Mouse (Mus musculus) T-cell, adult 2 months (primary cell): ENCODE measurements around the gene Ntf3.

Experiments
- DNase-seq: peaks from one replicate; pipeline ENCODE4 v3.0.0; 2022; ENCODE audit warnings: low spot score

The Ntf3 gene

GRCm38 (mm10) chr6:126106051-126106797 is 60.5 kb downstream of the Ntf3 start:
- DNase-seq = no peak

GRCm38 (mm10) chr6:126105083-126105740 is 61.5 kb downstream of the Ntf3 start:
- DNase-seq = no peak

GRCm38 (mm10) chr6:126102571-126102970 is 64.1 kb downstream of the Ntf3 start:
- no peak for DNase-seq

- no peak for DNase-seq
Measured at GRCm38 (mm10) chr6:126102007-126102406, 64.7 kb downstream of the Ntf3 start.

- DNase-seq = no peak
Measured at GRCm38 (mm10) chr6:126100579-126100978, 66.1 kb downstream of the Ntf3 start.

- no peak for DNase-seq
Measured at GRCm38 (mm10) chr6:126097471-126097870, 69.2 kb downstream of the Ntf3 start.

- no peak for DNase-seq
Measured at GRCm38 (mm10) chr6:126096085-126096484, 70.6 kb downstream of the Ntf3 start.

GRCm38 (mm10) chr6:126095041-126095440 is 71.7 kb downstream of the Ntf3 start:
- DNase-seq = no peak

GRCm38 (mm10) chr6:126092026-126092425 is 74.7 kb downstream of the Ntf3 start:
- DNase-seq = no peak

- no peak for DNase-seq
Measured at GRCm38 (mm10) chr6:126090063-126090462, 76.6 kb downstream of the Ntf3 start.

GRCm38 (mm10) chr6:126088489-126089265 is 78.0 kb downstream of the Ntf3 start:
- no peak for DNase-seq

- no peak for DNase-seq
Measured at GRCm38 (mm10) chr6:126086321-126086950, 80.3 kb downstream of the Ntf3 start.

GRCm38 (mm10) chr6:126080531-126080930 is 86.2 kb downstream of the Ntf3 start:
- DNase-seq = no peak

- no peak for DNase-seq
Measured at GRCm38 (mm10) chr6:126057706-126058105, 109.0 kb downstream of the Ntf3 start.

GRCm38 (mm10) chr6:126053136-126053535 is 113.6 kb downstream of the Ntf3 start:
- DNase-seq = no peak
